Mouse (Mus musculus): ENCODE measurements at regions not wholly inside any gene's neighbourhood (a gene's known extent, or its start where the extent isn't known, plus 50 kb on each side); places are given as distances from the start of the nearest gene placed in this dataset.
"Not testable (repeated sequence)": the region's sequence is repeated elsewhere in the genome, so short reads cannot be mapped to it uniquely, and the experiment has no call there.

GRCm38 (mm10) chr1:88799789-88800188 lies 97.8 kb upstream of the Arl4c start:
- H3K36me3 ChIP-seq (ENCODE audit: control insufficient read depth, insufficient read depth, low read length, poor library complexity, severe bottlenecking), result no peaks in the 10 kb centered on the region
- TF ChIP-seq POLR2A (IDR thresholded peaks at IDR 0.05; ENCODE audit: insufficient read depth, low read length), result no peak
- no peak for TF ChIP-seq CTCF (IDR thresholded peaks at IDR 0.05; ENCODE audit: low read depth, low read length)
- H3K27me3 ChIP-seq (ENCODE audit: control insufficient read depth, insufficient read depth, low read length, poor library complexity, severe bottlenecking), result no peaks in the 10 kb centered on the region
- no peaks in the 10 kb centered on the region for H3K9me3 ChIP-seq (replicated peaks; ENCODE audit: control insufficient read depth, insufficient read depth, low read length, poor library complexity, severe bottlenecking)
- peak overlapping the region; percentile 45; the same call in 1 of the 2 replicates for H3K9ac ChIP-seq (ENCODE audit: low read depth, poor library complexity, severe bottlenecking)
- peak overlapping the region; percentile 89 for H3K27ac ChIP-seq (ENCODE audit: insufficient read depth, low read length)
- H3K4me3 ChIP-seq (ENCODE audit: low read depth, low read length), result no peak overlapping the region
- H3K4me1 ChIP-seq (ENCODE audit: control insufficient read depth, insufficient read depth, low read length), result peaks cover 5% of the 10 kb centered on the region

GRCm38 (mm10) chr1:88800411-88800810 lies 98.4 kb upstream of the Arl4c start:
- TF ChIP-seq POLR2A (IDR thresholded peaks at IDR 0.05; ENCODE audit: insufficient read depth, low read length), result no peak
- peak; percentile 98 for TF ChIP-seq EP300 (IDR thresholded peaks at IDR 0.05; ENCODE audit: insufficient read depth, low read depth, low read length)
- Histone ChIP-seq H3K9me3 (replicated peaks; ENCODE audit: control insufficient read depth, insufficient read depth, low read length, poor library complexity, severe bottlenecking) (no peaks in the 10 kb centered on the region; the same call in 1 of the 2 replicates), H3K9ac (ENCODE audit: low read depth, poor library complexity, severe bottlenecking) (no peak overlapping the region), H3K4me1 (ENCODE audit: control insufficient read depth, insufficient read depth, low read length) (peaks cover 5% of the 10 kb centered on the region), H3K27me3 (ENCODE audit: control insufficient read depth, insufficient read depth, low read length, poor library complexity, severe bottlenecking) (no peaks in the 10 kb centered on the region), H3K27ac (ENCODE audit: insufficient read depth, low read length) (peak overlapping the region; percentile 97), H3K36me3 (ENCODE audit: control insufficient read depth, insufficient read depth, low read length, poor library complexity, severe bottlenecking) (no peaks in the 10 kb centered on the region), H3K4me3 (ENCODE audit: low read depth, low read length) (no peak overlapping the region)

- H3K9me3 ChIP-seq (replicated peaks; ENCODE audit: control insufficient read depth, insufficient read depth, low read length, poor library complexity, severe bottlenecking), result not testable (repeated sequence)
- peak overlapping the region; percentile 97 for H3K27ac ChIP-seq (ENCODE audit: insufficient read depth, low read length)
- TF ChIP-seq EP300 (IDR thresholded peaks at IDR 0.05; ENCODE audit: insufficient read depth, low read depth, low read length), result 0 out of 2 replicates have a peak, but pooled peaks have one; percentile 63
These were observed 99.1 kb upstream of the Arl4c start for GRCm38 (mm10) chr1:88801151-88801550.

DNA sequence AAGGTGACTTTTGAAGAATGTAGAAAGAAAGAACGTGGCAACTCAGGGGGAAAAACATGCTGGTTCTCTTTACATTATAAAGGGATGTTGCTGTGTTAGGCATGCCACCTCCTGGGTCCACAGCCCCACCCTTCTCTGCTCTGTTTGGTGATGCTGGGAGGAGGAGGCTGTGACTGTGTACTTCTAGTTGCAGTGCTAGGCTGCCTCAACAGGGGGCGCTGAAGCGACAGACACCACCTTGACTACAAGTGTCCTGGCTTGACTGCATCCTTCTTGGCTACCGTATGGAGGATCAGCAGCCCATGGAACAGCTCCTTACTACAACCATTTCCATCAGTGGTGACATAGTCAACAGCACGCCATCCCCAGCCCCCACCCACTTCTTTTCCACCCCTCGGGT lies 104.9 kb upstream of the Arl4c start:
- Histone ChIP-seq H3K4me1 (ENCODE audit: control insufficient read depth, insufficient read depth, low read length) (peaks cover 6% of the 10 kb centered on the region), H3K9me3 (replicated peaks; ENCODE audit: control insufficient read depth, insufficient read depth, low read length, poor library complexity, severe bottlenecking) (no peaks in the 10 kb centered on the region; the same call in 1 of the 2 replicates), H3K27ac (ENCODE audit: insufficient read depth, low read length) (peak overlapping the region; percentile 85; the same call in 1 of the 2 replicates), H3K36me3 (ENCODE audit: control insufficient read depth, insufficient read depth, low read length, poor library complexity, severe bottlenecking) (no peaks in the 10 kb centered on the region), H3K9ac (ENCODE audit: low read depth, poor library complexity, severe bottlenecking) (no peak overlapping the region), H3K27me3 (ENCODE audit: control insufficient read depth, insufficient read depth, low read length, poor library complexity, severe bottlenecking) (no peaks in the 10 kb centered on the region), H3K4me3 (ENCODE audit: low read depth, low read length) (no peak overlapping the region)
- TF ChIP-seq POLR2A (IDR thresholded peaks at IDR 0.05; ENCODE audit: insufficient read depth, low read length) (no peak), EP300 (IDR thresholded peaks at IDR 0.05; ENCODE audit: insufficient read depth, low read depth, low read length) (peak; percentile 88; the same call in 1 of the 2 replicates), CTCF (IDR thresholded peaks at IDR 0.05; ENCODE audit: low read depth, low read length) (peak; percentile 96)

More at GRCm38 (mm10) chr1:88801151-88801550, 99.1 kb upstream of the Arl4c start:
- H3K27me3 ChIP-seq (ENCODE audit: control insufficient read depth, insufficient read depth, low read length, poor library complexity, severe bottlenecking); H3K4me1 ChIP-seq (ENCODE audit: control insufficient read depth, insufficient read depth, low read length); H3K36me3 ChIP-seq (ENCODE audit: control insufficient read depth, insufficient read depth, low read length, poor library complexity, severe bottlenecking); H3K4me3 ChIP-seq (ENCODE audit: low read depth, low read length): not testable (repeated sequence)
- H3K9ac ChIP-seq (ENCODE audit: low read depth, poor library complexity, severe bottlenecking), result 0 out of 2 replicates have a peak overlapping the region, but pooled peaks have one; percentile 11

DNA sequence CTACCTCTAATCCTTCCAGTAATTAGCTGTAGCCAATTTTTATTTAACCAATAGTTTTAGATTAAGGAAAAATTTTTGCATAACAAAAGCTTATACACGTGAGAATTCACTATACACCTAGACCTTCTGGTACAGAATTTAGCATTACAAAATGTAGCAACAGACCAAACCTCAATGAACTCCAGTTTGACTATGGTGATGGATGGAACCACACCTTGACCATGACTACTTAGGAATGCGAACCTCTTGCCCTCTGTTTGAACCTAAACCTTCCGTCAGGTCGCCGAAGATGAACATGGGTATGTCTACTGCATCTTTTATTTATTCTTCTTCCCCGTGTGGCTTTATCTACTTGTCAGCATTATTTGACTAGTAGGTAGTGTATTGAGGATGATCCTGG lies 105.9 kb upstream of the Arl4c start:
- no peaks in the 10 kb centered on the region for H3K36me3 ChIP-seq (ENCODE audit: control insufficient read depth, insufficient read depth, low read length, poor library complexity, severe bottlenecking)
- no peaks in the 10 kb centered on the region; the same call in 1 of the 2 replicates for H3K9me3 ChIP-seq (replicated peaks; ENCODE audit: control insufficient read depth, insufficient read depth, low read length, poor library complexity, severe bottlenecking)
- H3K4me3 ChIP-seq (ENCODE audit: low read depth, low read length), result no peak overlapping the region
- peaks cover 6% of the 10 kb centered on the region for H3K4me1 ChIP-seq (ENCODE audit: control insufficient read depth, insufficient read depth, low read length)
- no peaks in the 10 kb centered on the region for H3K27me3 ChIP-seq (ENCODE audit: control insufficient read depth, insufficient read depth, low read length, poor library complexity, severe bottlenecking)
- TF ChIP-seq POLR2A (IDR thresholded peaks at IDR 0.05; ENCODE audit: insufficient read depth, low read length) (no peak), CTCF (IDR thresholded peaks at IDR 0.05; ENCODE audit: low read depth, low read length) (no peak), EP300 (IDR thresholded peaks at IDR 0.05; ENCODE audit: insufficient read depth, low read depth, low read length) (no peak)
- peak overlapping the region; percentile 85 for H3K27ac ChIP-seq (ENCODE audit: insufficient read depth, low read length)
- no peak overlapping the region for H3K9ac ChIP-seq (ENCODE audit: low read depth, poor library complexity, severe bottlenecking)

DNA sequence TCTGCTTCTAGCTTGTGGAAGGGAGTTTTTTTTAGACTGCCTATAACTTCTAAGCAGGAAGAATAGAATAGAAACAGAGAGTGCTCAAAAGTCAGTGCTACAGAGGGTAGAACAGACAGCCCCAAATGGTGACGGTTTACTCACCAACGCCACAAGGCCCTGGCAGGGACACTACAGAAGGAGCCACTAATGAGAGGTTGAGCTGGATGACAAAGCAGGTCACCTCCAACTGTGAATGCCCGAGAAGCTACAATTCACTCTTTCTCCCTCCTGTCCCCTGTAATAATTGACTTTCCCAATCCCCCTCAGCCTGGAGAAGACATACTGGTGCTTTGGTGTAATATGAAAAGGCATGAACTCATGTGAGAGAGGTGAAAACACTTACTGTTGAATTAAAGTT lies 106.5 kb upstream of the Arl4c start:
- peak overlapping the region; percentile 34 for H3K27ac ChIP-seq (ENCODE audit: insufficient read depth, low read length)
- H3K4me3 ChIP-seq (ENCODE audit: low read depth, low read length), result no peak overlapping the region
- H3K36me3 ChIP-seq (ENCODE audit: control insufficient read depth, insufficient read depth, low read length, poor library complexity, severe bottlenecking), result no peaks in the 10 kb centered on the region
- H3K9ac ChIP-seq (ENCODE audit: low read depth, poor library complexity, severe bottlenecking), result no peak overlapping the region
- H3K9me3 ChIP-seq (replicated peaks; ENCODE audit: control insufficient read depth, insufficient read depth, low read length, poor library complexity, severe bottlenecking), result no peaks in the 10 kb centered on the region; the same call in 1 of the 2 replicates
- H3K4me1 ChIP-seq (ENCODE audit: control insufficient read depth, insufficient read depth, low read length), result peaks cover 9% of the 10 kb centered on the region
- no peaks in the 10 kb centered on the region for H3K27me3 ChIP-seq (ENCODE audit: control insufficient read depth, insufficient read depth, low read length, poor library complexity, severe bottlenecking)
- TF ChIP-seq EP300 (IDR thresholded peaks at IDR 0.05; ENCODE audit: insufficient read depth, low read depth, low read length), result no peak
- TF ChIP-seq CTCF (IDR thresholded peaks at IDR 0.05; ENCODE audit: low read depth, low read length), result no peak
- no peak for TF ChIP-seq POLR2A (IDR thresholded peaks at IDR 0.05; ENCODE audit: insufficient read depth, low read length)

All from ES-Bruce4 (cell line).